In the genomic region with DNA sequence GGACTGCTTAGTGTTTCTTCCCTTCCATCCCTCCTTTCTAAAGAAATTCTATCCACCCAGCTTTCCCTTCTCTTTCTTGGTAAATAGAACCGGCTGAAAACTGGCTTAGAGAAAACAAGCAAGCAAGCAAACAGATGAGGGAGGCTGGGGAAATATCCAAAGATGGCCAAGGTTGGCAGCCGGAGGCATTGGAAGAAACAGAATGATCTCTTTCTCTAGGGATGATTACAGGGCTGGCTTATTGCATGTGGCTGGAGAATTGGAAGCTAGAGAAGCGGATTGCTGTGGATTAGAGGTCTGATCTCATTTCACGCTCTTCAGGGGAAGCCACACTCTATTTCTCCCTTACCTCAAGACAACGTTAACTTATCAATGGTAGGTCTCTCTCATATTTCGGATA, we compare ENCODE assay signal across 30 mouse cellular contexts. TPM values are rescaled to one million over a fixed set of nuclear protein-coding genes. Genes with fewer than 3 reads are reported as not detected.
A peak's percentile ranks its signal among the peaks of the same experiment; 100 is the strongest.
DNase-seq lines count a peak whose midpoint lies in the region; ATAC-seq and TF ChIP-seq lines count a peak whose summit lies in the region.
"Had no signal": no experiment of that assay in that cellular context is flagged by ENCODE, and none has a peak within 500 bp of the region (broad histone marks: within the 10 kb centered on the region; RNA-seq: fewer than 3 reads in every experiment).

No protein-coding gene starts in this region.

- no peak for ATAC-seq in midbrain, embryonic 14.5 days (ENCODE audit: low FRiP score, low TSS enrichment)
- ATAC-seq: CD4-positive, CD25-positive, alpha-beta regulatory T cell, adult 4 months; forebrain, embryonic 15.5 days; inflammation-experienced regulatory T-cells, adult 6 months had no signal

- DNase-seq in layer of hippocampus, adult 2 months (ENCODE audit: low spot score in 2 of 2), result no peak
- DNase-seq in layer of hippocampus, postnatal 14 days (ENCODE audit: low spot score in 2 of 2), result no peak
- DNase-seq in brain, embryonic 14.5 days (ENCODE audit: low read depth), result peak; percentile 39
- peak; percentile 63 for DNase-seq in midbrain, embryonic 14.5 days
- DNase-seq in retina, postnatal 7 days (ENCODE audit: low read depth, low spot score), result peak; percentile 40
- DNase-seq in c-Kit-positive CD71-positive TER-119-positive erythroid progenitor cells, embryonic 14.5 days (ENCODE audit: low spot score), result no peak
- DNase-seq in frontal cortex, postnatal 36 days (ENCODE audit: low spot score in 2 of 2), result no peak
- DNase-seq: adrenal gland, adult 2 months; adrenal gland, postnatal 36 days; cerebellum, adult 9-10 months; embryo, embryonic 11 days; gastrocnemius, adult 2 months; gastrocnemius, postnatal 36 days; heart, adult 18-20 months; heart, postnatal 4 days; kidney, adult 11 months; kidney, postnatal 14 days; right cerebral cortex, postnatal 4 days; thymus, adult 18-20 months; thymus, postnatal 25 days had no signal

- no peak overlapping the region for H3K9ac ChIP-seq in midbrain, embryonic 14.5 days (replicated peaks; ENCODE audit: low read length)
- H3K9ac ChIP-seq: forebrain, embryonic 15.5 days; heart, embryonic 12.5 days; hindbrain, embryonic 13.5 days; limb, embryonic 13.5 days; lung, embryonic 15.5 days; neural tube, embryonic 13.5 days had no signal

- WGBS in midbrain, embryonic 14.5 days, result 26% methylated on average over 6 of the region's 6 CpGs

- no peak overlapping the region for H3K4me2 ChIP-seq in midbrain, embryonic 14.5 days (ENCODE audit: low read length)
- H3K4me2 ChIP-seq: forebrain, embryonic 15.5 days; heart, embryonic 12.5 days; hindbrain, embryonic 13.5 days; limb, embryonic 13.5 days; liver, embryonic 11.5 days; lung, embryonic 15.5 days; neural tube, embryonic 13.5 days had no signal

- no peak for TF ChIP-seq CTCF in layer of hippocampus, adult 2 months (conservative IDR thresholded peaks at IDR 0.05)
- no peak for TF ChIP-seq CTCF in brain, embryonic 14.5 days (IDR thresholded peaks at IDR 0.05; ENCODE audit: borderline replicate concordance, extremely low read depth, insufficient read depth, insufficient read length)

- H3K36me3 ChIP-seq in midbrain, embryonic 14.5 days (ENCODE audit: control insufficient read depth, insufficient read depth, low read length), result no peaks in the 10 kb centered on the region
- H3K36me3 ChIP-seq: forebrain, embryonic 15.5 days; heart, embryonic 12.5 days; hindbrain, embryonic 13.5 days; limb, embryonic 13.5 days; lung, embryonic 15.5 days; neural tube, embryonic 13.5 days had no signal

- no peaks in the 10 kb centered on the region for H3K9me3 ChIP-seq in midbrain, embryonic 14.5 days (ENCODE audit: control insufficient read depth, low read length)
- H3K9me3 ChIP-seq: forebrain, embryonic 15.5 days; hindbrain, embryonic 13.5 days; limb, embryonic 13.5 days; lung, embryonic 15.5 days; neural tube, embryonic 13.5 days had no signal

- H3K4me3 ChIP-seq in layer of hippocampus, adult 2 months, result no peak overlapping the region
- H3K4me3 ChIP-seq in midbrain, embryonic 14.5 days (replicated peaks; ENCODE audit: low read depth, low read length), result no peak overlapping the region
- H3K4me3 ChIP-seq: forebrain, embryonic 15.5 days; gastrocnemius, adult 2 months; heart, embryonic 12.5 days; hindbrain, embryonic 13.5 days; limb, embryonic 13.5 days; lung, embryonic 15.5 days; neural tube, embryonic 13.5 days had no signal

- TF ChIP-seq POLR2A in brain, embryonic 14.5 days (IDR thresholded peaks at IDR 0.05; ENCODE audit: borderline replicate concordance, extremely low read depth, insufficient read depth, insufficient read length, poor library complexity, severe bottlenecking), result no peak

- H3K27ac ChIP-seq in layer of hippocampus, adult 2 months, result peak overlapping the region; percentile 20; the same call in 1 of the 2 replicates
- H3K27ac ChIP-seq in midbrain, embryonic 14.5 days (replicated peaks; ENCODE audit: low read depth, low read length), result peak overlapping the region; percentile 53; the same call in 1 of the 2 replicates
- H3K27ac ChIP-seq: forebrain, embryonic 15.5 days; gastrocnemius, adult 2 months; hindbrain, embryonic 13.5 days; limb, embryonic 13.5 days; lung, embryonic 15.5 days; neural tube, embryonic 13.5 days; stomach, postnatal 0 days had no signal

- peaks cover 12% of the 10 kb centered on the region; the same call in 1 of the 2 replicates for H3K4me1 ChIP-seq in midbrain, embryonic 14.5 days (ENCODE audit: control insufficient read depth, insufficient read depth, low read length)
- H3K4me1 ChIP-seq: forebrain, embryonic 15.5 days; heart, embryonic 12.5 days; hindbrain, embryonic 13.5 days; lung, embryonic 15.5 days had no signal

- H3K27me3 ChIP-seq in midbrain, embryonic 14.5 days (ENCODE audit: control insufficient read depth, insufficient read depth, low read length), result no peaks in the 10 kb centered on the region
- H3K27me3 ChIP-seq: forebrain, embryonic 15.5 days; heart, embryonic 12.5 days; hindbrain, embryonic 13.5 days; limb, embryonic 13.5 days; lung, embryonic 15.5 days; neural tube, embryonic 13.5 days had no signal

RNA-seq across cellular contexts. Expression of a gene that starts 16.8 kb away (rescaled TPM):
- 100 to 1,000 TPM; 118 to 119 TPM for total RNA-seq in layer of hippocampus, adult 2 months (2021)
- 100 to 1,000 TPM; 121 TPM for total RNA-seq in layer of hippocampus, postnatal 14 days (2021)
- polyA plus RNA-seq in brain, embryonic 14.5 days (2012; rRNA removed), result 23.0 and 30.8 TPM in 2 replicates
- polyA plus RNA-seq in midbrain, embryonic 14.5 days (2014; fragmentation: Nextera tagmentation; extraction: Ambion mirVana), result 73.9 and 74.2 TPM in 2 replicates

Comparison
In these comparisons a context has a peak if more than half of its experiments do, and no peak if none do; other contexts are left out.
1. DNase-seq: peak in brain, embryonic 14.5 days (single experiment), midbrain, embryonic 14.5 days (single experiment) and retina, postnatal 7 days (single experiment); none in layer of hippocampus, adult 2 months (0 of 2), layer of hippocampus, postnatal 14 days (0 of 2), c-Kit-positive CD71-positive TER-119-positive erythroid progenitor cells, embryonic 14.5 days (single experiment) and frontal cortex, postnatal 36 days (0 of 2).